20 mouse cellular contexts compared by ENCODE assay signal in the genomic region with DNA sequence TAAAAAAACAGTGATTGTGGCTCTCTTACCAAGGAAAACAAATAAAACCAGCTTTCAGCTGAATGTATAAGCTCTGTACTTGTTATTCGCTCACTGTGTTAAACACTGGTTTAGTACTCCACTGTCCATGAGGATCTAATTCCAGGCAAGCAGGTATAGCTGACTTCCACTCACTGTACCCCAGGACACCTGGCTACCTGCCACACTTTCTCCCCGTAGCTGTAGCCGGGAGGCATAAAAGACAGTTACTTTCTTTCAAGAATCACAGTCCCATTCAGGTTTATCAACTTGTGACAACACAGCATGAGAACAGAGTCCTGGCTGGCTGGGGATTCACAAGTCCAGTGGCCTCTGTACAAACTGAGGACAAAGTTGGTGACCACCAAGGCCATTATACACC. TPM values are rescaled to one million over a fixed set of nuclear protein-coding genes. Genes with fewer than 3 reads are reported as not detected.
A peak's percentile ranks its signal among the peaks of the same experiment; 100 is the strongest.
DNase-seq lines count a peak whose midpoint lies in the region; ATAC-seq and TF ChIP-seq lines count a peak whose summit lies in the region.
"Had no signal": no experiment of that assay in that cellular context is flagged by ENCODE, and none has a peak within 500 bp of the region (broad histone marks: within the 10 kb centered on the region; RNA-seq: fewer than 3 reads in every experiment).

No protein-coding gene starts in this region.

- peak overlapping the region; percentile 36 for H3K27ac ChIP-seq in heart, adult 2 months
- no peak overlapping the region for H3K27ac ChIP-seq in cerebellum, adult 2 months (ENCODE audit: insufficient read depth, low read length)
- H3K27ac ChIP-seq in hindbrain, embryonic 13.5 days, result no peak overlapping the region
- H3K27ac ChIP-seq: embryonic facial prominence, embryonic 15.5 days; limb, embryonic 13.5 days; liver, embryonic 12.5 days; midbrain, embryonic 13.5 days had no signal

- DNase-seq in adrenal gland, adult 2 months, result peak; percentile 30
- no peak for DNase-seq in adrenal gland, postnatal 4 days (ENCODE audit: low spot score in 2 of 2)
- no peak for DNase-seq in heart, adult 2 months
- DNase-seq in heart, postnatal 14 days, result no peak
- DNase-seq in cerebellum, adult 2 months, result peak; percentile 76 to 79
- peak; percentile 71 to 90 for DNase-seq in cerebellum, postnatal 25 days
- DNase-seq: forebrain, postnatal 0 days; heart, postnatal 10 days; layer of hippocampus, postnatal 36 days; right cerebral cortex, postnatal 25 days; spleen, adult 18-20 months had no signal

- no peak overlapping the region for H3K4me3 ChIP-seq in heart, adult 2 months
- no peak overlapping the region for H3K4me3 ChIP-seq in cerebellum, adult 2 months (replicated peaks; ENCODE audit: insufficient read depth, low read depth, low read length)
- H3K4me3 ChIP-seq in hindbrain, embryonic 13.5 days, result no peak overlapping the region
- H3K4me3 ChIP-seq: embryonic facial prominence, embryonic 15.5 days; limb, embryonic 13.5 days; liver, embryonic 12.5 days; megakaryocyte, embryonic 14.5 days; midbrain, embryonic 13.5 days had no signal

- no peak for ATAC-seq in erythroid progenitor cell, adult 5-6 weeks (replicated peaks; ENCODE audit: low FRiP score, poor library complexity, severe bottlenecking)
- no peak for ATAC-seq in hindbrain, embryonic 13.5 days (ENCODE audit: low FRiP score)
- ATAC-seq: forebrain, postnatal 0 days; intestine, postnatal 0 days; liver, embryonic 12.5 days; midbrain, embryonic 13.5 days had no signal

- TF ChIP-seq CTCF in heart, adult 2 months (IDR thresholded peaks at IDR 0.05), result no peak
- TF ChIP-seq CTCF in cerebellum, adult 2 months (IDR thresholded peaks at IDR 0.05; ENCODE audit: borderline replicate concordance, insufficient read depth, low read depth, low read length), result no peak

- no peaks in the 10 kb centered on the region for H3K27me3 ChIP-seq in heart, adult 2 months (ENCODE audit: control insufficient read depth, insufficient read depth, low read length)
- no peaks in the 10 kb centered on the region for H3K27me3 ChIP-seq in cerebellum, adult 2 months (ENCODE audit: control insufficient read depth, insufficient read depth, low read length)
- H3K27me3 ChIP-seq in hindbrain, embryonic 13.5 days, result no peaks in the 10 kb centered on the region
- H3K27me3 ChIP-seq: embryonic facial prominence, embryonic 15.5 days; limb, embryonic 13.5 days; liver, embryonic 12.5 days; midbrain, embryonic 13.5 days had no signal

- 0 out of 2 replicates have a peak, but pooled peaks cover 2% of the 10 kb centered on the region for H3K36me3 ChIP-seq in heart, adult 2 months (ENCODE audit: control insufficient read depth, insufficient read depth, low read length)
- H3K36me3 ChIP-seq in hindbrain, embryonic 13.5 days, result no peaks in the 10 kb centered on the region
- H3K36me3 ChIP-seq: embryonic facial prominence, embryonic 15.5 days; limb, embryonic 13.5 days; liver, embryonic 12.5 days; midbrain, embryonic 13.5 days had no signal

- TF ChIP-seq POLR2A in heart, adult 2 months (IDR thresholded peaks at IDR 0.05; ENCODE audit: insufficient read depth, low read depth, low read length), result no peak
- TF ChIP-seq POLR2A in cerebellum, adult 2 months (IDR thresholded peaks at IDR 0.05; ENCODE audit: borderline replicate concordance, insufficient read depth, low read length), result no peak

- H3K79me2 ChIP-seq in heart, adult 2 months (replicated peaks; ENCODE audit: control insufficient read depth, insufficient read depth, low read length), result no peaks in the 10 kb centered on the region

- TF ChIP-seq EP300 in heart, adult 2 months (IDR thresholded peaks at IDR 0.05; ENCODE audit: insufficient read depth, low read depth, low read length), result no peak

- no peak overlapping the region for H3K4me2 ChIP-seq in hindbrain, embryonic 13.5 days
- H3K4me2 ChIP-seq: embryonic facial prominence, embryonic 15.5 days; heart, embryonic 11.5 days; limb, embryonic 13.5 days; liver, embryonic 12.5 days; midbrain, embryonic 13.5 days had no signal

- H3K4me1 ChIP-seq in heart, adult 2 months (ENCODE audit: control insufficient read depth, insufficient read depth, low read length), result peaks cover 13% of the 10 kb centered on the region
- H3K4me1 ChIP-seq in cerebellum, adult 2 months (ENCODE audit: control insufficient read depth, insufficient read depth, low read length), result peaks cover 16% of the 10 kb centered on the region
- peaks cover 29% of the 10 kb centered on the region for H3K4me1 ChIP-seq in hindbrain, embryonic 13.5 days (replicated peaks)
- H3K4me1 ChIP-seq: megakaryocyte, embryonic 14.5 days had no signal

- H3K9me3 ChIP-seq in hindbrain, embryonic 13.5 days, result no peaks in the 10 kb centered on the region
- H3K9me3 ChIP-seq: embryonic facial prominence, embryonic 15.5 days; limb, embryonic 13.5 days; liver, embryonic 12.5 days; midbrain, embryonic 13.5 days had no signal

- intact Hi-C loops in heart, adult 2 months (cut with DNase I), result loop anchor here (2.0 kb wide), 1 partner anchor 49 kb away; no protein-coding TSS in a partner anchor
- intact Hi-C loops in heart, postnatal 14 days (cut with DNase I), result no loop called here

- H3K9ac ChIP-seq in heart, adult 2 months (ENCODE audit: low read depth, low read length), result no peak overlapping the region
- no peak overlapping the region for H3K9ac ChIP-seq in hindbrain, embryonic 13.5 days
- H3K9ac ChIP-seq: embryonic facial prominence, embryonic 15.5 days; forebrain, postnatal 0 days; limb, embryonic 13.5 days; liver, embryonic 12.5 days; midbrain, embryonic 13.5 days had no signal

- 83% methylated on average over 3 of the region's 3 CpGs for WGBS in heart, adult 2 months
- WGBS in cerebellum, adult 2 months, result 19% methylated on average over 3 of the region's 3 CpGs
- 76% methylated on average over 3 of the region's 3 CpGs for WGBS in hindbrain, embryonic 13.5 days

RNA-seq across cellular contexts. Expression of a gene that starts 20.9 kb away (rescaled TPM):
- 10 to 100 TPM; 37.3 to 46.2 TPM for total RNA-seq in adrenal gland, adult 2 months (2021)
- 9.6 and 10.4 TPM in 2 replicates for polyA plus RNA-seq in adrenal gland, adult 2 months (2012; rRNA removed)
- 10 to 100 TPM; 47.3 to 48.6 TPM for total RNA-seq in adrenal gland, postnatal 4 days (2021)
- total RNA-seq in heart, adult 2 months (2021), result 1 to 10 TPM; 6.8 to 7.3 TPM
- 6.3 and 7.0 TPM in 2 replicates for polyA plus RNA-seq in heart, adult 2 months (2012; rRNA removed)
- 10 to 100 TPM; 11.8 to 12.4 TPM for total RNA-seq in heart, postnatal 14 days (2021)
- polyA plus RNA-seq in cerebellum, adult 2 months (2012; rRNA removed), result 15.4 and 17.2 TPM in 2 replicates
- 7.9 and 8.0 TPM in 2 replicates for total RNA-seq in erythroid progenitor cell, adult 5-6 weeks (2015; ENCODE audit: low replicate concordance)
- total RNA-seq in erythroid progenitor cell, adult 5-6 weeks (2017; ENCODE audit: low replicate concordance), result 3.6 and 3.8 TPM in 2 replicates
- polyA plus RNA-seq in hindbrain, embryonic 13.5 days (2015; fragmentation: Nextera tagmentation; extraction: Ambion mirVana), result 22.2 and 24.4 TPM in 2 replicates

Comparison
In these comparisons a context has a peak if more than half of its experiments do, and no peak if none do; other contexts are left out.
1. DNase-seq: peak in adrenal gland, adult 2 months (single experiment), cerebellum, adult 2 months (2 of 2) and cerebellum, postnatal 25 days (2 of 2); none in adrenal gland, postnatal 4 days (0 of 2), heart, adult 2 months (0 of 2) and heart, postnatal 14 days (0 of 2).